Mouse (Mus musculus) left cerebral cortex, postnatal 14 days (tissue): ENCODE measurements around the gene Egf. TPM values are rescaled to one million over a fixed set of nuclear protein-coding genes. Genes with fewer than 3 reads are reported as not detected.
"Not testable (repeated sequence)": the region's sequence is repeated elsewhere in the genome, so short reads cannot be mapped to it uniquely, and the experiment has no call there.

Source experiments
- DNase-seq, 2 experiments: peaks; one replicate each; pipeline ENCODE4 v3.0.0; 2021 to 2022; ENCODE audit warnings: low spot score in 2 of 2, mixed read lengths in 1 of 2
- intact Hi-C: fragments of 180-260 bp; cut with DNase I; formaldehyde crosslinking; loops from one replicate; pipeline ENCODE4 v1.15.1; 2025
- long read RNA-seq, 2 experiments: library from polyadenylated mRNA; stranded (forward); transcript quantifications; one replicate each; pipeline ENCODE4 v2.0.0; 2021
- total RNA-seq, 2 experiments: library from RNA; stranded (reverse); gene quantifications; 2 replicates each; pipeline ENCODE4 v1.2.3; 2021

Gene Egf
- 1 to 10 TPM; 1.2 to 1.5 TPM for total RNA-seq
- long read RNA-seq, experiment 1: 0 reads
- long read RNA-seq, experiment 2, partial matches to known transcripts: 0 of 1 reads
- long read RNA-seq, experiment 2, other reads (novel, unspliced or antisense): 1 of 1 reads

DNA sequence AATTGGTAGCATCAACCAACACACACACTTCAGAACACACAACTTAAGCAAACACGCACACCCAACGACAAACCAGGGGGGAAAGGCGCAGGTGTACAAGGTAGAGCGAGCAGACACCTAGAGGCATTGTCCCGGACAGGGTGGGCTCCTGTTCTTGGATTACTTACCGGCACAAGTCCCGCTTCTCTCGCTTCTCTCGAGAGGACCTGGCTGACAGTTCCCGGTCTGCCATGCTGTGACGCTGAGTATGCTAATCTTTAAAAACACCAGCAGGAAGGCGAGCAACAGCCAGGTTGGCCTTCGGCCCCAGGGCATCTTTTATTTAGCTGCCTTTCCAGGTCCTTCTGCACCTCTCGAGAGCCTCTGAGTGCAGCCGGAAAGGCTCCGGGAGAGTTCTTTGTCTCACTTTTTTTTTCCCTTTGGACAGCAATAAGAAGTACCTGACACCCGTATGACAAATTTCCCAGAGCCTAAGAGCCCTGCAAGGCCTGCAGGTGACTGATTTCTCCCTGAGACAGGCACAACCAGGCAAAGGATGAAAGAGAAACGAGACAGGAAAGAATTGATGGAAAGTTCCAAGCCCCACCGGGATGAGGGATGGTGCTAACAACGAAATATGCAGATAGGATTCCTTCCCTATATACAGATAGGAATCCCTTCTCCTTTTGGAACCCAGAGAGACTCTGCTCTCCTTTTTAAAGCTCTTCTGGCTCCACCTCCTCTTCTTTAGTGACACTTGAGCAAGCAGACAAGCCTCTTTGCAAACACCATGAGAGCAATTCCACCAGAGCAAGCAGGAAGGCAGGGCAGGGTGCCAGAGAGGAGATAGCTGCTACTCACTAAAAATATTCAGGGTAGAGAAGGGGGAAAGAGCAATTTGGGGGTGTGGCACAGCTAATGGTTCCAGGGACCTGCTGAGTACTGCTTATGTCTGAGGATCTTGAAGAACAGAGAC is at the start of gene Egf:
Egf (minus strand) TSS at position 667 of the 955 bp plus-strand sequence.
- DNase-seq: peak; percentile 6 to 10
- intact Hi-C loops: no loop called here

- intact Hi-C loops: no loop called here
- no peak for DNase-seq
Observed at GRCm38 (mm10) chr3:129803765-129804164, 48.6 kb upstream of the Egf start, which contains the start of gene Lrit3. Lrit3 (minus strand) TSS chr3:129804030.

GRCm38 (mm10) chr3:129799011-129799410 is 43.9 kb upstream of the Egf start:
- intact Hi-C loops: no loop called here
- no peak for DNase-seq

- no peak for DNase-seq
- intact Hi-C loops: no loop called here
Observed at GRCm38 (mm10) chr3:129798551-129798950, 43.4 kb upstream of the Egf start.

GRCm38 (mm10) chr3:129797341-129797740 is 42.2 kb upstream of the Egf start:
- intact Hi-C loops: no loop called here
- DNase-seq: no peak

GRCm38 (mm10) chr3:129793801-129794200 is 38.7 kb upstream of the Egf start:
- DNase-seq: no peak

GRCm38 (mm10) chr3:129782746-129783145 is 27.6 kb upstream of the Egf start:
- intact Hi-C loops: no loop called here

More at GRCm38 (mm10) chr3:129793801-129794200, 38.7 kb upstream of the Egf start:
- intact Hi-C loops: no loop called here

GRCm38 (mm10) chr3:129781435-129781834 is 26.3 kb upstream of the Egf start:
- DNase-seq: no peak
- intact Hi-C loops: no loop called here

More at GRCm38 (mm10) chr3:129782746-129783145, 27.6 kb upstream of the Egf start:
- DNase-seq: no peak

- intact Hi-C loops: no loop called here
- DNase-seq: no peak
Observed at GRCm38 (mm10) chr3:129771210-129771609, 16.1 kb upstream of the Egf start.

GRCm38 (mm10) chr3:129766971-129767794 is 12.1 kb upstream of the Egf start:
- no peak for DNase-seq
- intact Hi-C loops: no loop called here

GRCm38 (mm10) chr3:129766106-129766505 is 11.0 kb upstream of the Egf start:
- intact Hi-C loops: no loop called here
- DNase-seq: no peak

DNA sequence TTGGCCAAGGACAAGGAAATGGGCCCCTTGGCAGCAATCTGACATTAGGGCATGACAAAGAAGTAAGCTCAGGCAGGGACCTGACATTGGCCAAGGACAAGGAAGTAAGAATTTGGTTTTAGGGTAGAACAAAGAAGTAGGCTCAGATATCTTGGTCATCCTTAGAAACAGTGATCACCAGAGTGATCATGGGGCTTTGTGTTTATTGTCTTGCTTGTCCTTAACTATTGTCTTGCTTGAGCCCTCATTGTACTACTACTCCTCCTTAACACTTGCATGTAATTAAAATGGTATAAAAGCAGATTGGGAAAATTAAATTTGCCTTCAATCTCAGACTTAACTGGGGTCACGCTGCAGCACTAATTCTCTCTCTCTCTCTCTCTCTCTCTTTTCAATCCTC is 2.5 kb upstream of the Egf start:
- intact Hi-C loops: not testable (repeated sequence)

GRCm38 (mm10) chr3:129744803-129745202 is 10.3 kb downstream of the Egf start:
- DNase-seq: peak in 1 of 2 experiments; percentile 27
- intact Hi-C loops: no loop called here

More for the DNA sequence above, 2.5 kb upstream of the Egf start:
- not testable (repeated sequence) for DNase-seq

DNA sequence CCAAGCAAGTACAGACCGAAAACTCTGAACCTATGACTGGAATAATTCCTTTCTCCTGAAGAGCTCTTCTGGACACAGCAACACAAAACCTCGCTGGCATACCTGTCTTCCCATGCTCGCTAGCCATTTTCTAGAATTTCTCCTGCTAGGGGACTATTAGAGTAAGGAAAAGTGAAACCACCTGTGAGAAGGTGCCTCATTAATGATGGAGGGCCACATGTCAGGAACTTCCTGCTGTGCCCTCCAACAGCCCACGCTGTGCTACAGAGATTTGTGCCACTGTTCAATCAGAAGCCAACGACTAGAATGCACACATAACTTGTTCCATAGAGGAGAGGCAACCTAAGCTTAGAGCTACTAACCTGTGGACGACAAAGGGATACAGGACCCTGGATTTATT is 12.3 kb downstream of the Egf start:
- DNase-seq: no peak
- intact Hi-C loops: no loop called here

DNA sequence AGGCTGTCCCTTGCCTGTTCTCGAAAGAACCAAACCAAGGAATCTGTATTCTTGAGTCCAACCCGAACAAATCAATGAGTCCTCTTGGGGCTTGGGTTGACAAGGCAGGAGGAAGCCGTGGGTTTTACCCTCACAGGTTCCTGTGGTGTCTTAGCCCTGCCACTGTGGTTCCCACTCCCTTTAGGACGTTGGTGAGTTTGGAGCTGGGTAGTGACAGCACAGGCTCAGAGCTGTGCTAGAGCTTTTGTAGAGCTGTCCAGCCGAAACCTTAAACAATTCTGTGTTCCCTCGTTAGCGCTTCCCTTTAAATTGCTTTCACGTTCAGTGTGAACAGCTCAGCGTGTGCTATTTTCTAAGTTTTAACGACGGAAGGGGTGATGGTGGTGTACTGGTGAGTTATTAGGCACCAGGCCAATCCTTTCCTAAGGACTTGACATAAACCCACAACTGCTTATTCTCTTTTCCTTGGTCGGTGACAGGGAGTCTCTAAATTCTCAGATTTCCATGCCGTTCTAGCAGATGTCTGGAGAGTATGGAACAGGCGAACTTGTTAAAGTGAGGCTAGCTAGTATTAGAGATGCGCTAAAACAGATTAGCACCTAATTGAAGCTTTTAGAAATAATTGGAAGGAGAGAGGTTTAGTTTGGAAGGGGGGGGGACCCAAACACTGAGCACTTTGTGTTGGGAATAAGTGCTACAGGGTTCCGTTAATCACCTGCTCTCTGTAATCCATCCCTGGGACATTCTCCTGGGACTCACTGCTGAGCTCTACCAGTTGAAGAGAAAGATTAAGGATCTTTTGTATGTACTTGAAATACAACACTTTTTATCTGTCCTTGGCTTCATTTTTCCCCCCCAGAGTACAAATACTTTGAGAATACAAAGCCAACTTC is 16.6 kb downstream of the Egf start:
- intact Hi-C loops: no loop called here
- DNase-seq: no peak

- intact Hi-C loops: no loop called here
Observed at GRCm38 (mm10) chr3:129731636-129732035, 23.5 kb downstream of the Egf start.

GRCm38 (mm10) chr3:129730426-129730825 is 24.7 kb downstream of the Egf start:
- DNase-seq: no peak
- intact Hi-C loops: no loop called here

More at GRCm38 (mm10) chr3:129731636-129732035, 23.5 kb downstream of the Egf start:
- no peak for DNase-seq

DNA sequence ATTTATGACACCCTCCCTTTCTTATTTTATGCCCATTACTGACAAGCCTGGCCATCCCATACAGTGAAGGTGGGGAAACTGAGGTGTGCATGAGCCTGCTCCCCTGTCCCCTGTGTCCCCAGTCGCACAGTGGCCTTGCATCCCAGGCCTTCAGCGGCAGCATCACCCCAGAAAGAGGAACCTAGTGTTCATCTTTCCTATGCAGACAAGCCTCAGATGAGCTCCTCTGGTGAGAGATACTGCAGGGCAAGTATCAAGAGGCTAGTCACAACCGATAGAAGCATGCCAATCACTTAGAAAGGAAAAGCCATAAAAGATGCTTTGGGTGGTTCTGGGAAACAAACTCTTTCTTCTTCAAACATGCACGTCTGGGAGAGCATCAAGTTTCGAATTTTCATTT is 25.2 kb downstream of the Egf start:
- intact Hi-C loops: loop anchor here (10.0 kb wide), 1 partner anchor 335 kb away; the partner anchor contains the start of gene Sec24b
- no peak for DNase-seq

DNA sequence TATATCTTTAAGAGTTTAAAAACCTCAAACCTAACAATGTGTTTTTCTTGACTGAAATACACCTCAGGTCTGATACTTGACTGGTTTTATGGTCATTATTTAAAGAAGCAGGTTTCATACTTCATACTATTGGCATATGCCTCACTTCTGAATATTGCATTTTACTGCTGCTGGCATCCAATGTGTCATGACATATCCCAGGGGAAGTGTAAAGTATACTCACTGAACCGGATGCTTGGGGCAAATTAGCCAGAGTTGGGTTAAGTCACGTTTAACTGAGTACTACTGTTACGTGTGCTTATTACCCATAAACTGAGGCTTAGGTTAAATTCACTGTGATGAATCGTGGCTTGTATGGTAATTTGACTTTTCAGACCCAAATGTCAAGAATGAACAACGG is 29.5 kb downstream of the Egf start:
- intact Hi-C loops: loop anchor here (10.0 kb wide), 1 partner anchor 339 kb away; the partner anchor contains the start of gene Sec24b
- no peak for DNase-seq
